Mouse (Mus musculus): ENCODE measurements around the gene Nans. TPM values are rescaled to one million over a fixed set of nuclear protein-coding genes. Genes with fewer than 3 reads are reported as not detected.

Nans gene
- 10 to 100 TPM; 16.6 to 17.6 TPM for total RNA-seq (2021)

GRCm38 (mm10) chr4:46489028-46489925 lies at the start of gene Nans:
Gene Nans (plus strand): TSS chr4:46489248.
- intact Hi-C loops (cut with DNase I), result no loop called here

GRCm38 (mm10) chr4:46442501-46442900 lies 46.5 kb upstream of the Nans start:
- DNase-seq (ENCODE audit: low spot score in 2 of 2), result no peak

More at GRCm38 (mm10) chr4:46489028-46489925, at the start of gene Nans:
- DNase-seq (ENCODE audit: low spot score in 2 of 2), result peak; percentile 93 to 94

GRCm38 (mm10) chr4:46445237-46445945 lies 43.7 kb upstream of the Nans start:
- no peak for DNase-seq (ENCODE audit: low spot score in 2 of 2)
- intact Hi-C loops (cut with DNase I), result no loop called here

More at GRCm38 (mm10) chr4:46442501-46442900, 46.5 kb upstream of the Nans start:
- intact Hi-C loops (cut with DNase I), result no loop called here

GRCm38 (mm10) chr4:46447461-46447860 lies 41.6 kb upstream of the Nans start:
- no peak for DNase-seq (ENCODE audit: low spot score in 2 of 2)
- intact Hi-C loops (cut with DNase I), result no loop called here

- DNase-seq (ENCODE audit: low spot score in 2 of 2), result no peak
Observed at GRCm38 (mm10) chr4:46448886-46449285, 40.2 kb upstream of the Nans start.

GRCm38 (mm10) chr4:46450020-46450518 lies 39.0 kb upstream of the Nans start:
- DNase-seq (ENCODE audit: low spot score in 2 of 2), result no peak
- intact Hi-C loops (cut with DNase I), result no loop called here

More at GRCm38 (mm10) chr4:46448886-46449285, 40.2 kb upstream of the Nans start:
- intact Hi-C loops (cut with DNase I), result no loop called here

GRCm38 (mm10) chr4:46450519-46451131 lies 38.4 kb upstream of the Nans start, which contains the start of gene Anp32b:
Gene Anp32b (plus strand): TSS chr4:46450902.
- peak; percentile 92 for DNase-seq (ENCODE audit: low spot score in 2 of 2)
- intact Hi-C loops (cut with DNase I), result loop anchor here (1.0 kb wide), 1 partner anchor 61 kb away; the partner anchor contains the start of gene Trmo

- intact Hi-C loops (cut with DNase I), result loop anchor here (1.0 kb wide), 1 partner anchor 62 kb away; the partner anchor contains the start of gene Trmo
- DNase-seq (ENCODE audit: low spot score in 2 of 2), result peak; percentile 81 to 85
Observed at GRCm38 (mm10) chr4:46451240-46451757, 37.7 kb upstream of the Nans start.

GRCm38 (mm10) chr4:46451758-46452480 lies 37.1 kb upstream of the Nans start:
- peak; percentile 74 to 86 for DNase-seq (ENCODE audit: low spot score in 2 of 2)
- intact Hi-C loops (cut with DNase I), result loop anchor here (1.0 kb wide), 1 partner anchor 63 kb away; the partner anchor contains the start of gene Trmo

- intact Hi-C loops (cut with DNase I), result no loop called here
- peak in 1 of 2 experiments; percentile 40 for DNase-seq (ENCODE audit: low spot score in 2 of 2)
Observed at GRCm38 (mm10) chr4:46452481-46452850, 36.6 kb upstream of the Nans start.

- no peak for DNase-seq (ENCODE audit: low spot score in 2 of 2)
- intact Hi-C loops (cut with DNase I), result no loop called here
Observed at GRCm38 (mm10) chr4:46452855-46453719, 36.0 kb upstream of the Nans start.

- DNase-seq (ENCODE audit: low spot score in 2 of 2), result no peak
- intact Hi-C loops (cut with DNase I), result no loop called here
Observed at GRCm38 (mm10) chr4:46454097-46454864, 34.8 kb upstream of the Nans start.

GRCm38 (mm10) chr4:46456762-46457161 lies 32.3 kb upstream of the Nans start:
- no peak for DNase-seq (ENCODE audit: low spot score in 2 of 2)
- intact Hi-C loops (cut with DNase I), result no loop called here

- no peak for DNase-seq (ENCODE audit: low spot score in 2 of 2)
- intact Hi-C loops (cut with DNase I), result no loop called here
Observed at GRCm38 (mm10) chr4:46457186-46457585, 31.9 kb upstream of the Nans start.

- no peak for DNase-seq (ENCODE audit: low spot score in 2 of 2)
- intact Hi-C loops (cut with DNase I), result no loop called here
Observed at GRCm38 (mm10) chr4:46458411-46458810, 30.6 kb upstream of the Nans start.

- DNase-seq (ENCODE audit: low spot score in 2 of 2), result no peak
Observed at GRCm38 (mm10) chr4:46463130-46463830, 25.8 kb upstream of the Nans start.

GRCm38 (mm10) chr4:46465740-46466139 lies 23.3 kb upstream of the Nans start:
- no peak for DNase-seq (ENCODE audit: low spot score in 2 of 2)
- intact Hi-C loops (cut with DNase I), result no loop called here

More at GRCm38 (mm10) chr4:46463130-46463830, 25.8 kb upstream of the Nans start:
- intact Hi-C loops (cut with DNase I), result no loop called here
